Mouse (Mus musculus) spleen, adult 2 months (tissue): Measurements from ENCODE around the gene Spp2. TPM values are rescaled to one million over a fixed set of nuclear protein-coding genes. Genes with fewer than 3 reads are reported as not detected.

Experiments
- DNase-seq, 2 experiments: peaks; one replicate each; pipeline versions ENCODE4 v3.0.0 to v3.0.0-alpha.2; 2012 to 2021; ENCODE audit warnings: low spot score in 2 of 2, low read depth in 1 of 2
- H3K27ac ChIP-seq: fragments of 200-500 bp; 2 replicates; pipeline ENCODE4 v1.5.1; 2012; ENCODE audit warnings: low read length, inconsistent platforms; ENCODE audit not compliant: insufficient read depth
- H3K27me3 ChIP-seq: fragments of 200-500 bp; 2 replicates; pipeline ENCODE4 v1.6.1; 2012; ENCODE audit warnings: mild to moderate bottlenecking, moderate library complexity, low read length, inconsistent platforms; ENCODE audit not compliant: control insufficient read depth, insufficient read depth
- H3K36me3 ChIP-seq: fragments of 200-500 bp; 2 replicates; pipeline ENCODE4 v1.6.1; 2012; ENCODE audit warnings: mild to moderate bottlenecking, low read length, inconsistent platforms; ENCODE audit not compliant: control insufficient read depth, insufficient read depth
- H3K4me1 ChIP-seq: fragments of 200-500 bp; 2 replicates; pipeline ENCODE4 v1.6.1; 2011; ENCODE audit warnings: inconsistent platforms; ENCODE audit not compliant: control insufficient read depth, insufficient read depth, insufficient read length
- H3K4me3 ChIP-seq: fragments of 200-500 bp; 2 replicates; pipeline ENCODE4 v1.5.1; 2011; ENCODE audit warnings: mild to moderate bottlenecking, inconsistent platforms; ENCODE audit not compliant: insufficient read depth, insufficient read length; ENCODE audit errors: extremely low read depth
- CTCF ChIP-seq: fragments of 200-500 bp; IDR thresholded peaks from 2 replicates; pipeline ENCODE4 v1.5.1; 2011; ENCODE audit warnings: mild to moderate bottlenecking, inconsistent platforms; ENCODE audit not compliant: insufficient read depth, insufficient read length, insufficient replicate concordance; ENCODE audit errors: extremely low read depth
- POLR2A ChIP-seq: fragments of 200-500 bp; IDR thresholded peaks from 2 replicates; pipeline ENCODE4 v1.6.1; 2011; ENCODE audit warnings: low read depth, low read length, inconsistent platforms
- WGBS: fragments of 180-500 bp; shearing (Covaris S2); methylation state at CpG from one replicate; pipeline ENCODE4 v1.1.7; 2018; 5-methylcytosine and 5-hydroxymethylcytosine counted together
- polyA plus RNA-seq: library from polyadenylated mRNA; depleted of rRNA; stranded (reverse); fragments of >200 nt; gene quantifications from 2 replicates; pipeline ENCODE4 v1.2.3, GENCODE M21; 2012

Gene Spp2
- polyA plus RNA-seq, 1 experiment: 0.37 TPM

GRCm38 (mm10) chr1:88465722-88466121, 59.0 kb downstream of the Spp2 start:
- Histone ChIP-seq H3K4me3 (no peak overlapping the region), H3K27ac (no peak overlapping the region), H3K36me3 (no peaks in the 10 kb centered on the region), H3K27me3 (no peaks in the 10 kb centered on the region), H3K4me1 (no peaks in the 10 kb centered on the region)
- DNase-seq: no peak
- no peak for TF ChIP-seq POLR2A
- 0 out of 2 replicates have a peak, but pooled peaks have one; percentile 9 for TF ChIP-seq CTCF
- 64% methylated on average over 4 of the region's 4 CpGs for WGBS

GRCm38 (mm10) chr1:88466325-88467064, 59.7 kb downstream of the Spp2 start:
- no peak for TF ChIP-seq CTCF
- no peak for TF ChIP-seq POLR2A
- H3K27me3 ChIP-seq: no peaks in the 10 kb centered on the region
- no peaks in the 10 kb centered on the region for H3K4me1 ChIP-seq
- no peak for DNase-seq
- WGBS: 82% methylated on average over 8 of the region's 8 CpGs
- no peak overlapping the region for H3K27ac ChIP-seq
- no peak overlapping the region for H3K4me3 ChIP-seq
- H3K36me3 ChIP-seq: no peaks in the 10 kb centered on the region

GRCm38 (mm10) chr1:88467866-88468265, 61.1 kb downstream of the Spp2 start:
- Histone ChIP-seq H3K4me1 (no peaks in the 10 kb centered on the region), H3K27me3 (no peaks in the 10 kb centered on the region), H3K27ac (no peak overlapping the region), H3K4me3 (no peak overlapping the region), H3K36me3 (no peaks in the 10 kb centered on the region)
- no peak for DNase-seq
- 87% methylated on average over 5 of the region's 5 CpGs for WGBS
- TF ChIP-seq POLR2A (no peak), CTCF (no peak)

GRCm38 (mm10) chr1:88468335-88468734, 61.6 kb downstream of the Spp2 start:
- 90% methylated on average over 2 of the region's 2 CpGs for WGBS
- Histone ChIP-seq H3K4me1 (no peaks in the 10 kb centered on the region), H3K36me3 (no peaks in the 10 kb centered on the region), H3K27ac (no peak overlapping the region), H3K4me3 (no peak overlapping the region), H3K27me3 (no peaks in the 10 kb centered on the region)
- no peak for DNase-seq
- TF ChIP-seq POLR2A: no peak
- TF ChIP-seq CTCF: no peak

DNA sequence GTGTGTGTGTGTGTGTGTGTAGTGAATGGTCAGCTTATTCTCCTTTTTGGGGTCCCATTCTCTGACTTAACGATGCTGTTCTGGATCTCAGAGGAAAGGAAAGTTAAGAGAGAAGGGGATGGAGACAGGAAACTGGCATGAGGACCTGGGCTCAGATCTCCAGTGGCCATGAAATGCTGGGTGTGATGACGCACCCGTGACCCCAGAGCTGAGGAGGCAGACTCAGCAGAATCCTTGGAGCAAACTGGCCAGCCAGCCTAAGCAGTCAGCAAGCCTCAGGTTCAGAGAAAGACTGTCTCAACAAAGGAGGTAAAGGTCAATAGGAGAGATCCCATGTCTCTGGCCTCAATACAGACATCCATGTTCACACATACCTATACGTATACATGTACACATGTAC, 63.0 kb downstream of the Spp2 start:
- WGBS: 96% methylated on average over 4 of the region's 4 CpGs
- H3K36me3 ChIP-seq: no peaks in the 10 kb centered on the region
- H3K27me3 ChIP-seq: no peaks in the 10 kb centered on the region
- TF ChIP-seq CTCF (no peak), POLR2A (no peak)
- H3K27ac ChIP-seq: no peak overlapping the region
- no peak for DNase-seq
- H3K4me1 ChIP-seq: no peaks in the 10 kb centered on the region
- no peak overlapping the region for H3K4me3 ChIP-seq

- H3K27me3 ChIP-seq: no peaks in the 10 kb centered on the region
- no peaks in the 10 kb centered on the region for H3K4me1 ChIP-seq
- H3K36me3 ChIP-seq: no peaks in the 10 kb centered on the region
- 84% methylated on average over 6 of the region's 6 CpGs for WGBS
- no peak overlapping the region for H3K4me3 ChIP-seq
- no peak for DNase-seq
- no peak overlapping the region for H3K27ac ChIP-seq
- TF ChIP-seq CTCF (no peak), POLR2A (no peak)
These were observed 65.5 kb downstream of the Spp2 start for GRCm38 (mm10) chr1:88472258-88472657.

DNA sequence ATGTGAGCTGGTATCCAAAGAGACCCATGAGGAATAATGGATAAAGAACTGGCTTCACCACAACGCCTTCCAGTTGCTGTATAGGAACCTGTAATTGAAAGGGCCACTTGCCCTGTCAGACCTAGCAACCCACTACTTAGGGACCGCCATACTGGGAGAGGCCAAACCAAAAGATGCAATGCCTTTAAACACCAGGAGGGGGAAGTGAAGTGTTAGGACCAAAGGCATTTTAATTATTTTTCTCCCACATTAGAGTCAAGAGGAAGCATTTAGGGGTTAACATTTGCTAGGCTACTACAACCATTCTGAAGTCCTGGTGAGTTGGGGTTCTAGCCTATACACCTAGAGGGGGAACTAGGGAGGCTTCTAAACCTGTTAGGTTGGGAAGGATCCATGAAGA, 67.1 kb downstream of the Spp2 start:
- DNase-seq: no peak
- Histone ChIP-seq H3K36me3 (no peaks in the 10 kb centered on the region), H3K27me3 (no peaks in the 10 kb centered on the region), H3K27ac (no peak overlapping the region), H3K4me3 (no peak overlapping the region), H3K4me1 (no peaks in the 10 kb centered on the region)
- TF ChIP-seq CTCF: no peak
- no peak for TF ChIP-seq POLR2A
- 82% methylated on average over 2 of the region's 2 CpGs for WGBS
